Mouse (Mus musculus) layer of hippocampus, postnatal 14 days (tissue): Measurements from ENCODE around the gene P4ha1. TPM values are rescaled to one million over a fixed set of nuclear protein-coding genes. Genes with fewer than 3 reads are reported as not detected.

Experiments
- DNase-seq, 2 experiments: peaks; one replicate each; pipeline ENCODE4 v3.0.0; 2021 to 2022; ENCODE audit warnings: low spot score in 2 of 2, mixed read lengths in 1 of 2
- total RNA-seq, 2 experiments: library from RNA; stranded (reverse); gene quantifications; 2 replicates each; pipeline ENCODE4 v1.2.3; 2021

The P4ha1 gene
- total RNA-seq, 2 experiments from 2014 or later, result 33.5 to 39.5 TPM

GRCm38 (mm10) chr10:59322271-59322670, 825 bp upstream of the P4ha1 start:
- DNase-seq, result no peak

GRCm38 (mm10) chr10:59323488-59324161, 529 bp downstream of the P4ha1 start:
- DNase-seq, result peak in 1 of 2 experiments; percentile 59

- DNase-seq, result no peak
Measured at GRCm38 (mm10) chr10:59324311-59325165, 1.4 kb downstream of the P4ha1 start.

GRCm38 (mm10) chr10:59326612-59327315, 3.7 kb downstream of the P4ha1 start:
- no peak for DNase-seq

- no peak for DNase-seq
Measured at GRCm38 (mm10) chr10:59327316-59327710, 4.2 kb downstream of the P4ha1 start.

GRCm38 (mm10) chr10:59331546-59332256, 8.6 kb downstream of the P4ha1 start:
- DNase-seq, result no peak

GRCm38 (mm10) chr10:59333400-59333799, 10.3 kb downstream of the P4ha1 start:
- no peak for DNase-seq

GRCm38 (mm10) chr10:59334899-59335798, 12.1 kb downstream of the P4ha1 start:
- peak; percentile 19 to 87 for DNase-seq

GRCm38 (mm10) chr10:59336124-59336523, 13.0 kb downstream of the P4ha1 start:
- DNase-seq, result no peak

- no peak for DNase-seq
Measured at GRCm38 (mm10) chr10:59346560-59346959, 23.5 kb downstream of the P4ha1 start.

- DNase-seq, result no peak
Measured at GRCm38 (mm10) chr10:59348200-59348599, 25.1 kb downstream of the P4ha1 start.

GRCm38 (mm10) chr10:59349536-59349935, 26.4 kb downstream of the P4ha1 start:
- DNase-seq, result no peak

- DNase-seq, result no peak
Measured at GRCm38 (mm10) chr10:59353065-59353464, 30.0 kb downstream of the P4ha1 start.

- no peak for DNase-seq
Measured at GRCm38 (mm10) chr10:59354120-59354519, 31.0 kb downstream of the P4ha1 start.

GRCm38 (mm10) chr10:59355020-59355419, 31.9 kb downstream of the P4ha1 start:
- no peak for DNase-seq

GRCm38 (mm10) chr10:59358744-59359143, 35.6 kb downstream of the P4ha1 start:
- DNase-seq, result no peak

- DNase-seq, result no peak
Measured at GRCm38 (mm10) chr10:59363208-59363607, 40.1 kb downstream of the P4ha1 start.

- DNase-seq, result no peak
Measured at GRCm38 (mm10) chr10:59364551-59364950, 41.5 kb downstream of the P4ha1 start.

- DNase-seq, result no peak
Measured at GRCm38 (mm10) chr10:59365804-59366589, 42.9 kb downstream of the P4ha1 start.
